Mouse (Mus musculus): ENCODE data around the gene Spop.

Gene Spop

DNA sequence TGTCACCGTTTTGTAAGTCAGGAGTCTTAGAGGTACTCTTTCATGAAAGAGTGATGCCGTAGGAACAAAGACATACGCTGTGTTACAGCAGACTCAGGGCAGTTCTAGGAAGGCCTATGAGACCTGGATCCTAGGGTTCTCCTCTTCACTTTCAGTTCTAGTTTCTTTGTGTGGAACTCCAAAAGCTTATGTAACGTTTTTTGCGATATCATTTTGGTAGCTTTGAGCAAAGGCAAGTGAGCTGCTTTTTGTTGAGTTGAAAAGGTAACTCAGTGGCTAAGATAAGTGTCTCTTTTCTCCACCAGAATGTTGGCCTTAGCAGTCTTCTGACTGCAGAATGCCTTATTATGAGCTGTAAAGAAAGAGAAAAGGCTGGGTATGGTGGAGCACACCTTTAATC, 3.5 kb downstream of the Spop start:
- in situ Hi-C loops (cut with MboI, MseI), result no loop called here

DNA sequence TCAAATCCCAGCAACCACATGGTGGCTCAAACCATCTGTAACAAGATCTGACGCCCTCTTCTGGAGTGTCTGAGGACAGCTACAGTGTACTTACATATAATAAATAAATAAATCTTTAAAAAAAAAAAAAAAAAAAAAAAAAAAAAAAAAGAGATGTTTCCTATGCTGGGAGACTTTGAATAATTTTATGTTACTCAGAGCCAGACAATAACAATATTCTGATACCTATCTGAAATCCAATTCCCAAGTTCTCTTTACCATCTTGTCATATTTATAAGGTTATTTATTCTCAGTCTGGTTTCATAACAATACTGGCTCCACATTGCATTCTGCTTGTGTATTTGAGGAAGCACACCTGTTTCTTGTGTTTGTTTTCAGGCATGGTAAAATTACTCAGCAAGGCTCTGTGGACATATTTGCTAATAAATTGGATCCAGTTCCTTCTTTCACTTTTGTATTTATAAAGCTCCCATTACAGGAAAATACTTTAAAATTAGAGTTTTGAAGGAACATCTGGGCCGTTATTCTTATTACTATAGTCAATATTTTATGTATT, 7.1 kb downstream of the Spop start:
- in situ Hi-C loops (cut with MboI, MseI), result no loop called here

DNA sequence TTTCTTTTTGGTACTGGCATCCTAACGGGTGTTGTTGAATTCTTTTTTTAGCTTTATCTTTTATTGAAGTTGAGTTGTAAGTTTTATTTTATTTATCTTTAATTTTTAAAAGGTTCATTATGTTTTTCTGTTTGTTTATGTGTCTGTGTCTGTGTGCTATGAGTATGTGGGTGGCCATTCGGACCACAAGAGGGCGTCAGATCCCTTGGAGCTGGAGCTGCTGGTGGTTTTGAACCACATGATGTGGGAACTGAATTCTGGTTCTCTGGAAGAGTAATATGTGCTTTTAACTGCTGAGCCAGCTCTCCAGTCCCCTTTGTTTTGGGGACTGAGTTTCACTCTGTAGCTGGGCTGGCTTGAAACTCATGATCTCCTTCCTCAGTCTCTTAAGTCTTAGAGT, 9.6 kb downstream of the Spop start:
- in situ Hi-C loops (cut with MboI, MseI), result no loop called here

DNA sequence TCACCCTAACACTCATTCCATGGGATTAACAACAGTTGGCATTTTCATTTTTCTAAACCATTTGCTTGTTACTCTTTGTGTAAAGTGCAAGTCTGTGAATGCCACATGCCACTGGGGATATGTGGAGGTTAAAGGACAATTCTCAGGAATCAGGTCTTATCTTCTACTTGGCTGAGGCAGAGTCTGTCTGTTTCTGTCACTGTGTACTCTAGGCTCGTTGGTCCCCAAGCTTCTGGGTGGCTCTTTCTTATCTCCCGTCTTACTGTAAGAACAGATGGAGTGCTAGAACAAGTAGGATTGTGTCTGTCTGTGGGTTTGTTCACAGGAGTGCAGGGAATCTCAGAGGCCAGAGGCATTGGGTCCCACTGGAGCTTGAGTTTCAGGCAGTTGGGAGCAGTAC, 17.5 kb downstream of the Spop start:
- in situ Hi-C loops (cut with MboI, MseI), result no loop called here

DNA sequence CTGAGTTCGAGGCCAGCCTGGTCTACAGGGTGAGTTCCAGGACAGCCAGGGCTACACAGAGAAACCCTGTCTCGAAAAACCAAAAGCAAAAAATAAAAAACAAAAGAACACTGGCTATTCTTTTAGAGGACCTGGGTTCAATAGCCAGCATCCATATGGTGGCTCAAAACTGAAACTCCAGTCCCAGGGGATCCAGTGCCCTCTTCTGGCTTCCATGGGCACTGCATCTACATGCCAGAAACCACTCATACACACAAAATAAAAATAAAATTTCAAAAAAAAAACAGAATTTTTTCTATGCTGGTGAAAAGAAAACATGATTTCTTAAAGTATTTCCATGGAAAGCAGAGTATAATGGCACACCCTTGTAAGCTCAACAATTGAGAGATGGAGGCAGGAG, 18.3 kb downstream of the Spop start:
- in situ Hi-C loops (cut with MboI, MseI), result no loop called here

DNA sequence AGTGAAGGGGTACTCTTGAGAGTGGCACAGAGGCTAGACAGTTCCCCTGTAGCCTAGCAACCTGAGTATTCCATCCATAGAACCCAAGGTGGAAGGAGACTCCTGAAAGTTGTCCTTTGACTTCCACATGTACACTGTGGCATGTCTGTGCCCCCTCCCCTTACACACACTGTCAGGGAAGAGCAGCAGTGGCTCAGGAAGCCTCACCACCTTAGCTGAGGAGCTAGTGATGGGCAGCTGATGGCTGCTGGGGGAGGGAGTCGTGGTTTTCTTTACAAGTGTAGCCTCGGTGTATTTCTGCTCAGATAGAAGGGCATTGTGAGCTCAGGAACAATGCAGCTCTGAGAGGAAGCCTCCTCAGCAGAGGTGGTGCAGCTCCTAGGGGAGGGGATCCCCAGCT, 31.5 kb downstream of the Spop start:
- in situ Hi-C loops (cut with MboI, MseI), result loop anchor here (5.0 kb wide), 1 partner anchor 67 kb away; the partner anchor contains the start of gene Nxph3

DNA sequence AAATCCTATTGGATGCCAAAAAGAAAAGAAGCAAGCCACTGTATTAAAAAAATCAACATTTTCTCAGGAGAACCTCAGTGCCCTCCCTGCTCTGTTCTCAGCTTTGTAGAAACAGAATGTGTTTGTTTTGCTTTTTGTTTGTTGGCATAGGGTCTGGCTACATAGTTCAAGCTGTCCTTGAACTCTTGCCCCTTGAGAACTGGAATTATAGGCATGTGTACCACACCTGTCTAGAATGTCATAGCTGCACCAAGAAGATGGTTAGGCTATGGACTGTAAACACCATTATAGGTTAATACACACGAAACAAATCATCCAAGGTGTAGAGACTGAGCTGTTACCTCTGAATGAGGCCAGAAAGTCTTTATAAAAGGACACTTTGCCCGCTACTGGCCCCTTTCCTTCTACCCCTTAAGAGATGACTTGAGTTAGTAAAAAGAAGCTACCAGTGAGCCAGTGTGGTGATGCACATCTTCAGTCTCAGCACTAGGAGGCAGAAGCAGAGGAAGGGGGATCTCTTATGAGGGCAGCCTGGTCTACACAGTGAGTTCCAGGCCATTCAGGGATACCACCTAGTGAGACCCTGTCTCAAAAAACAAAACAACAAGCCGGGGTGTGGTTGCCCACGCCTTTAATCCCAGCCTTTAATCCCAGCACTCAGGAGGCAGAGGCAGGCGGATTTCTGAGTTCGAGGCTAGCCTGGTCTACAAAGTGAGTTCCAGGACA, 32.9 kb downstream of the Spop start:
- in situ Hi-C loops (cut with MboI, MseI), result loop anchor here (5.0 kb wide), 1 partner anchor 66 kb away; the partner anchor contains the start of gene Nxph3

DNA sequence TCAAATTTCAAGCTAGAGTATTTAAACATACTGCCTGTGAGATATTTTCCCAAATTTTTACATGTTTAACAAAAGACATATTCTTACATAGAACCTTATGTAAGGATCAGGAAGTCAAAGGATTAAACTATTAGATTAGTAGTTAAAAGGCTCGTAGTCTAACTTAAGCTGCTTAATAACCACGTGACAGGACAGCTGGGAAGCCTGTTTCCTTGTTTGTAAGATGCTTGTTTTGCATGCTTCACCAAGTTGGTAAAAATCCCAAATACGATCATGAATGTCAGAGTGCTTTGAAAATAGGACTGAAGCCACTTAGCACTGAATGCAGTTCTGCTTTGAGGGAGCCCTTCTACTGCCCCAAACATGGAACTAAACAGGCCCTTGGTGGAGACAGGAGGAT, 34.5 kb downstream of the Spop start:
- in situ Hi-C loops (cut with MboI, MseI), result loop anchor here (5.0 kb wide), 1 partner anchor 64 kb away; the partner anchor contains the start of gene Nxph3

DNA sequence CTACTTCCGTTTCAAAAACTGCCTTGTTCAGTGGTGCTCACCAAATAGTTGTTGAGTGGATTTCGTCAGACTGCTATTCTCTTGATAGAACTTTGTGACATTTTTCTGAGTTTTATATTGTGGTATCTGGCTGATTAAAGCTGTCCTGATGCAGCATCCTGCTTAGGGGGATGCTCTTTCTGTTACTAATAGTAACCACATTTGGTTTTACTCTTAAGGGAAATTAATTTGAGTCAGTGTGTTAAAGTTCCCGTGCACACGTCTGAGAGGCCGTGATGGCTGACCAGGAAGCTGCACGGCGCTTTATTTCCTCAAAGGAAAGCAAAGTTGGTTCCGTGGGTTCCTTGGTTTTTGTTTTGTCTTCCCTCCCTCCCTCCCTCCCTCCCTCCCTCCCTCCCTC, 41.5 kb downstream of the Spop start:
- in situ Hi-C loops (cut with MboI, MseI), result no loop called here

DNA sequence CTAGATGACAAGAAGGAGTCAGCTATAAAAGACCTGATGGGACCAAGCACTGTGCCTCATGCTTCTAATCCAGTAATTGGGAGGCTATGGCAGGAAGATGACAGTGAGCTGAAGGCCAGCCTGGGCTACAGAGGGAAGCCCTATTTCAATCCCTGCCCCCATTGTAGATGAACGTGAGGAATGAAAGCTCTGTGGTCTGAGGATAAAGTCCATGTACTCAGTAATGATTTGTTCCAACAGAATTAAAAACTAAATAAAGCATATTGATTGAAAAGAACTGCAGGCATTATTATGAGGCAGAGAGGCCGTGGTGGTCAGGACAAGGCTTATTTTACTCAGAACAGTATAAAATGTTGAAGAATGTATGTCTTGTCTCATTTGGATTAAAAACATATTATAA, 47.0 kb downstream of the Spop start:
- in situ Hi-C loops (cut with MboI, MseI), result no loop called here

DNA sequence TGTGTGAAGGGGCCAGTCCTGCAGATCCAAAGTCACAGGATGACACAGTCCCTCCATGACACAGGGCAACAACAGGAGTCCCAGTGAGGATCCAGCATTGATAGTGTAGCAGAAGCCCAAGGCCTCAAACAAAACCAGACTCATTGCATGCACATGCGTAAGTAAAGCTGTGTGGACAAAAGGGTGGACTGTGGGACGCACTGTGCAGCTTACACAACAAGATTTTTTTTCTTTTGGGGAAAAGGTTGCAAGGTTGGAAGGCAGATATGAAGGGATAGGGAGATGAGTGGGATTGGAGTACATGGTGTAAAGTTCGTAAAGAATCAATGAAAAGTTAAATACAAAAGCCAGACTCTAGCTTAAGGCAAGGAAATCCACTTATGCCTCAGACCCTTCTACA, 48.3 kb downstream of the Spop start:
- in situ Hi-C loops (cut with MboI, MseI), result no loop called here

DNA sequence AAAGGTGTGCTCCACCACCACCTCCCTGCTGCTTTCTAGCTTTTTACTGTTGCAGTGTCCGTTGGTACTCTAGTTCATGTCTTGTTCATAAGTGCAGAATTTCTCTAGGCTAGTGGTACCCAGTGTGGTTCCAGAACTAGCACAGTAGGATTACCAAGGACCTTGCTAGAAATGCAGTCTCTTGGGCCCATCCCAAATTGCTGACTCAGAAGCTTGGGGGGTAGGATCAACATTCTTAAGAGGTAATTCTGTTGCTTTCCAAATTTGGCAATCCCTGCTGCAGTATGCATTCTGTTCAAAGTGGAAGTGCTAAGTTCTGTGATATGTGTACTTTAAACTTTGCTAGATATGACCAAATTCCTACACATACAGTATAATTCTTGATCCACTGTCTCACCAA, 53.9 kb downstream of the Spop start:
- in situ Hi-C loops (cut with MboI, MseI), result no loop called here

DNA sequence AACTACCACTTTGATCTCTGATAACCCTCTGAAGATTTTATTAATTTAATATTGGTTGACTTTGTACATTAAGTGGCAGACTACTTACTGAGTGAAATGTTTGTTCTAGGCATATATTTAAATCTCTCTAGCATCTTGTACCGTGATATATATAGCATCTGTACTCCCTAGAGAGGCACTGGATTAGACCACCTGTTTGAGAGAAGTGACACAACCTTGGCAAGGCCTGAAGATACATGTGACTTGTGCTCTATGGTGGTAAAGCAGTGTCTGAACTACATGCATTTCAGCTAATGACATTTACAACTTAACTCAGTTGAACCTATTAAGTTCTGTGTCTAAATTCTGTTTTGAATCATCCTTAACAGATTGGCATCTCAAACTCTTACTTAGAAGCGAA, 59.1 kb downstream of the Spop start:
- in situ Hi-C loops (cut with MboI, MseI), result no loop called here

DNA sequence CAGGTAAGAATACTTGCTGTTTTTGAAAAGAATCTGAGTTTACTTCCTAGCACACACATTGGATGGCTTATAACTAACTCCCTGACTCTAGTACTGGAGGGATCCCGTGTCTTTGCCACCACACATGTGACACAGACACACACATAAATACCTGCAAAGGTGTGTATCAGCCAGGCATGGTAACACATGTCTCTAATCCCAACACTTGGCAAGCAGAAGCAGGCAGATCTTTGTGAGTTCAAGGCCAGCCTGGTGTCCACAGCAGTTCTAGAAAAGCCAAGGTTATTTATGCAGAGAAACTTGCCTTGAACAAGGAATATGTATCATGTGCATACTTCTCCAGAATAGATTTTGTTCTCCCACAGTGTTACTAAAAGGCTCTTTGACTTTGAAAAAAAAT, 59.6 kb downstream of the Spop start:
- in situ Hi-C loops (cut with MboI, MseI), result no loop called here

DNA sequence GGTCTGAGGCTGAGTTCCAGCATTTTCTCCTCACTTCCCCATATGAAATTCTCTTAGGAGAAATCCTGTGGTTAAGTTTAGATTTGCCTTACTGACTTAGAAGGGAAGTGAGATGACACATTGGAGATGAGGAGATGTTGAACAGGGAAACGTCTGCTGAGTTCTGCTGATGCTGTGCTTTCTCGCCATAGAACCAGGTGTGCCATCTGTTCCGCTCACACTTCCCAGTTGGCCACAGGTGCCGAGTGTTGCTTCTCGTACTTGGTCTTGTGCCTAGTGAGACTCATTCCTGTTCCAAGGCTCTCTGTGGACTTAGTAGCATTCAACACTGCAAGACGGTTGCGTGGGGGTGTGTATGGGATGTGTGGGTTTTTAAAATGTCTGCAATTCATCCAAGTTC, 62.4 kb downstream of the Spop start:
- in situ Hi-C loops (cut with MboI, MseI), result no loop called here

DNA sequence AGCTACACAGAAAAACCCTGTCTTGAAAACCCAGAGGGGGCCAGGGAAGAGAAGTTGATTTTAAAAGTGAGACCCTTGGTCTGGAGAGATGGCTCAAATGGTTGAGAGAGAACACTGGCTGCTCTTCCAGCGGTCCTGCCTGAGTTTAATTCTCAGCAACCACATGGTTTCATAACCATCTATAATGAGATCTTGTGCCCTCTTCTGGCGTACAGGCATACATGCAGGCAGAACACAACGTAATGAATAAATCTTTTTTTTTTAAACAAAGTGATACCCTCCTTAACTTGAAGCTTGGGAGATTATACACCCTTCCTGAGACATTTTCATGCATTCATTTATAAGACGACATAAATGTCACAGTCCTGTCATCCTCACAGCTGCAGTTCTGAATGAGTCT, 65.6 kb downstream of the Spop start:
- in situ Hi-C loops (cut with MboI, MseI), result no loop called here

DNA sequence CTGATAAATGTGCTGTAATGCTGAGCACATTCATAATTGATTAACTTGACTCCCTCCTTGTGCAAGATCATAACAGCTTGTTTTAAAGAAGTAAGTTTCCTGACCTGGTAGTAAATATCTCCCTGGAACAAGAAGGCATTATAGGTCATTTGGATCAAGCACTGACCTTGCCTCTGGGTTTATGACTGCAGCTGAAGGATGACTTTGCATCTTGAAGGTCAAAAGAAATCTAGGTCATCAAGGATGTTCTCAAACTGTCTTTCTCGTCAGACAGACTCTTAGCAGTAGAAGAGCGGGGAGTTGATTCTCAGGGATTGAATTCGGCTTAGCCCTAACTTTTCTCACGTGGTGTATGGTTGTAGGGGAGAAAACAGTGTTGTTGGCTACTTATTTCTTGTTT, 66.8 kb downstream of the Spop start:
- in situ Hi-C loops (cut with MboI, MseI), result no loop called here

DNA sequence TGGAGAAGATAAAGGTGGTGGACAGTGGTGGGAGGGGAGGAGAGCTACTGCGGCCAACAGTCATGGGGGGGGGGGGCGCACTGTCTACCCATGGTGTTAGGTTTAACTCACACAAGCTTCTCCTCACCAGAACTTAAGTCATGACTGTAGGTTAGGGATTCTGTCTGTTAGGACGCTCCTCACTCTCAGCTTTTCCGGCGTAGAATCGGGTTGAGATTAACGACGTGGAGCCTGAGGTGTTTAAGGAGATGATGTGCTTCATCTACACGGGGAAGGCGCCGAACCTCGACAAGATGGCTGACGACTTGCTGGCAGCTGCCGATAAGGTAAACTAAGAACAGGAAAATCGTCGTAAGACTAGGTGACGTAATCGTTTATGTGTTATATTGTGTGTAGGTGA, 71.8 kb downstream of the Spop start:
- in situ Hi-C loops (cut with MboI, MseI), result no loop called here

DNA sequence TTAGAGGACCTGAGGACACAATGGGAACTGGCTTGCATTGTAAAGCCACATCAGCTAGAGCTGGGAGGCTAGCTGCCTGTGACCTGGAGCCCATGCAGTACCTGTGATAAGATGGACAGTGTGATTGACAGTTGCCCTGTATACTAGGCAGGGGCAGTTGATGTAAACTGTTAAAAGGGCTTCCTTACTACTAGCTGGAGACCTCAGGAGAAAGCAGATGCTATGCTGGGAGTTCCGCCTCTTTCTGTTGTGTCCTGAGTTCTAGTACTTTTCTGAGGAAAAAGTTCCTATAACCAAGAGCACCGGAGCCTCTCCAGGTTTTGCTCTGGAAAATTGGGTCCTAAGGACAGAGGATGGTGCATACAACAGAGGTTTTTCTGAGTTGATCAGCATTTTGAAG, 73.4 kb downstream of the Spop start:
- in situ Hi-C loops (cut with MboI, MseI), result no loop called here

DNA sequence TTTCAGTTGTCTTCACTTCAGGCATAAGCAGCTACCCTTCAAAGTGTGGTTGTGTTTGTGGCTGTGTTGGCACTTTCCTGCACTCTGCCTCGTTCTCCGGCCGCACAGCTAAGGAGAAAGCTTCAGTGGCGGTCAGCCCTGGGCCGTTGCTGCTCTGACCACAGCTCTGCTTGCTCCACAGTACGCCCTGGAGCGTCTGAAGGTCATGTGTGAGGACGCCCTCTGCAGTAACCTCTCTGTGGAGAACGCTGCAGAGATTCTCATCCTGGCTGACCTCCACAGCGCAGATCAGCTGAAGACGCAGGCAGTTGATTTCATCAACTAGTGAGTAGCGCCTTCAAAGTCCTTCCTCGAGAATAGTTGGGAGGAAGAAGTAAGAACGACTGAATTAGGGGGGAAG, 76.2 kb downstream of the Spop start:
- in situ Hi-C loops (cut with MboI, MseI), result no loop called here

DNA sequence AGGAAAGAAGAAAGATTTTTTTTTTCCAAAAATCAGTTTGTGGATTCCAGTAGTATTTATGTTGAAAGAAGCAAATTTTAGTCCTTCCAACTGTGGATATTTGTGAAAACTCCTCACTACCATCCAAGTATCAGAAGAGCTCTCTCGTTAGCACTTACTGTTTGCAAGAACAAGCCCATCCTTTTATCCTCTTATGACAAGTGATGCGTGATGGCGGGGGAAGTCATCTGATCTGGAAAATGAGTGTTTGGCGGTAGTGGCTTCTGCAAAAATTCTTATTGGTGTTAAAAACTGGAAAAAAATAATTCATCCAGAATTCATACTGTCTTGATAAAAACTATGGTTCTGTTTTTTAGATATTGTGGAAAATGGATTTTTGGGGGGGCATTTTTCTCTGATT, 78.4 kb downstream of the Spop start:
- in situ Hi-C loops (cut with MboI, MseI), result no loop called here

DNA sequence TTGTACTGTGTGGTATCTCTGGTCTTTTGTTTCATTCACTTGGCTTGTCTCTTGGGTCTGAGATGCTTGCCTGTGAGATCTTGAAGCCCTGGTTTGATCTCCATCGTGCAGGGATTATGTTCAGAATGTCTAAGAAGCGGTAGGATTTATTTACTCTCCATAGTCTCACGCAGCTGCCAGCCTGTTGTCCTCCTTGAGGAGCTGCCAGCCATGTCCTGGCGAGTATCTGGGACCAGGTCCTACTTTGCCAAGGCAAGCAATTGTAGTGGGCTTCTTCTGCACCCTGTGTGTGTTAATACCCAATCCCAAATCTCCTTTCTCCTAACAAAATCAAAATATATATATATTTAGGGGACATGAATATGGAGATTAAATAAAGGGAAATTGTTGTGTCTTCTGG, 79.1 kb downstream of the Spop start:
- in situ Hi-C loops (cut with MboI, MseI), result no loop called here

DNA sequence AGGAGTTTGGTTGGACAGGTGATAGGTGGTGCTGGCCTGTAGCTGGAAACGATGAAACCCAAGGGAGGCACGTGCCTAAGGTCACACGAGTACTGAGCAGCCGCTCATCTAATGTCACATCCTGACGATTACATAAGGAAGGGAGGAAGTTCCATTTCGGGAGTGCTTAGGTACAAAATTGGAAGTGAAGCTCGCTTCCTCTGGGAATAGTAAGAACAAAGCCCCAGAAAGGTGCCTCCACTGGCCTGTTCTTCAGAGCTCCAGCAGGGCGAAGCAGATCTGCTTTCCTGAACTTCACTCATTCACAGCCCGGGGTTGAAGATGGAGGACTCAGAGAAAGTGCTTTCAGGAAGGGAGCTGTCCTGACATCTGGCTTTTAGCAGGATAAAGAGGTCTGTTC, 80.1 kb downstream of the Spop start:
- in situ Hi-C loops (cut with MboI, MseI), result no loop called here

DNA sequence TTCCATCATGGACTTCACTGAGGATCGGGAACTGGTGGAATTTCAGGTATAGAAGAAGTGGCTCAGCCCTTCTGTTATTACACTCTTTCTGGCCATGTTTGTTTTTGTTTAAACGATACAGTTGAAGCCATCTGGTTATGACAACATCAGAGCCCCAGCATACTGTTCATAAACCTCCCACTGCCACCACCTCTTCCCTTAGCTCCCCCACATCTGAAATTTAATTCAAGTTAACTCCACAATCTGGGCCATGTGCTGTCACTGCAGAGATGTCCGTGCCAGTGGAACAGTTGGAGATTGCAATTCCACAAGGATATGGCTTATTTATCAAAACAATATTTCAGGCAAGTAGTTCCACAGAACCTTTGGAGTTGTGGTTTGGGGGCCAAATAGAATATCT, 80.5 kb downstream of the Spop start:
- in situ Hi-C loops (cut with MboI, MseI), result no loop called here

Measured in T-helper 1 cell (primary cell).